Mouse (Mus musculus) midbrain, postnatal 0 days (tissue): ENCODE measurements around the gene Gm21985. TPM values are rescaled to one million over a fixed set of nuclear protein-coding genes. Genes with fewer than 3 reads are reported as not detected.
A peak's percentile ranks its signal among the peaks of the same experiment; 100 is the strongest.

Experiments
- ATAC-seq: fragments of 200-750 bp; cut with Nextera tagmentation; 2 replicates; pipeline ENCODE4 v1.8.0; 2017; ENCODE audit warnings: moderate number of reproducible peaks, mild to moderate bottlenecking, moderate TSS enrichment, moderate library complexity; ENCODE audit not compliant: low FRiP score
- DNase-seq: peaks from one replicate; pipeline ENCODE4 v3.0.0-alpha.2; 2015; ENCODE audit warnings: low spot score
- H3K27ac ChIP-seq: fragments of 300-500 bp; sonication (generic); 2 replicates; pipeline ENCODE4 v1.5.1; 2014; ENCODE audit warnings: low read depth, mild to moderate bottlenecking, low read length, mixed read lengths
- H3K27me3 ChIP-seq: fragments of 300-500 bp; sonication (generic); 2 replicates; pipeline ENCODE4 v1.6.1; 2014; ENCODE audit warnings: low read length, control low read depth, mixed read lengths; ENCODE audit not compliant: insufficient read depth
- H3K36me3 ChIP-seq: fragments of 300-500 bp; sonication (generic); 2 replicates; pipeline ENCODE4 v1.6.1; 2014; ENCODE audit warnings: low read length, control low read depth, mixed read lengths; ENCODE audit not compliant: insufficient read depth
- H3K4me1 ChIP-seq: fragments of 300-500 bp; sonication (generic); 2 replicates; pipeline ENCODE4 v1.6.1; 2014; ENCODE audit warnings: mild to moderate bottlenecking, control low read depth, antibody characterized with exemption, low read length, mixed read lengths; ENCODE audit not compliant: insufficient read depth
- H3K4me2 ChIP-seq: fragments of 300-500 bp; sonication (generic); 2 replicates; pipeline ENCODE4 v1.6.1; 2014; ENCODE audit warnings: low read depth, mild to moderate bottlenecking, low read length, mixed read lengths; ENCODE audit not compliant: poor library complexity, severe bottlenecking
- H3K4me3 ChIP-seq: fragments of 300-500 bp; sonication (generic); 2 replicates; pipeline ENCODE4 v1.5.1; 2014; ENCODE audit warnings: low read depth, mild to moderate bottlenecking, low read length, moderate library complexity
- H3K9ac ChIP-seq: fragments of 300-500 bp; sonication (generic); replicated peaks from 2 replicates; pipeline ENCODE4 v1.6.1; 2014; ENCODE audit warnings: mild to moderate bottlenecking, low read length, moderate library complexity, mixed read lengths; ENCODE audit not compliant: poor library complexity, severe bottlenecking
- H3K9me3 ChIP-seq: fragments of 300-500 bp; sonication (generic); 2 replicates; pipeline ENCODE4 v1.6.1; 2016; ENCODE audit warnings: low read length, control low read depth
- CTCF ChIP-seq: IDR thresholded peaks from 2 replicates; pipeline ENCODE4 v1.5.1; 2016; ENCODE audit warnings: antibody characterized with exemption, mild to moderate bottlenecking
- WGBS: fragments of 180-500 bp; shearing (Covaris S2); extraction: QIAGEN DNeasy Blood & Tissue Kit; methylation state at CpG from one replicate; pipeline ENCODE4 v1.1.7; 2014; 5-methylcytosine and 5-hydroxymethylcytosine counted together
- polyA plus RNA-seq: library from polyadenylated mRNA; unstranded; fragments of >200 nt; fragmentation: Nextera tagmentation; extraction: Ambion mirVana; gene quantifications from 2 replicates; pipeline ENCODE4 v1.2.1, GENCODE M21; 2015
- total RNA-seq: library from RNA; depleted of rRNA; stranded (reverse); fragments of >200 nt; gene quantifications from 2 replicates; pipeline ENCODE4 v1.2.3, GENCODE M21; 2014

Gm21985 gene
- total and polyA plus RNA-seq, 2 experiments from 2014 or later = 2.3 TPM; not detected in 1

DNA sequence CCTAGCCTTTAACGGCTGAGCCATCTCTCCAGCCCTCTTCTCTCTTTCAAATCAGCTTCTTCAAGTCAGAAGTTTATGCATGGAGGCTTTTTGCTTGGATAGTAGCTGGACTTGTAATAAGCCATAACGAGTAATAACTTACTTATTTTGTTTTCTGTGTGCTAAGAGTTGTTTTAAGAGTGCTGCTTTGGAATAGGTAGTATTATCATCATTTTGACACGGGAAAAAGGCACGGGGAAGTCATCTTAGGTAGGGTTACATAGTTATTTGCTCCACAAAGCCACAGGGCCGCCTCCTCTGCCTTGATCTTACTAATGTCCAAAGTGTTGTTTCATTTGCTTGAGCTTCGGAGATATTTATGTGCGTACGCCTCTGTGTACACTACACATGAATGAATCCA lies 114.0 kb downstream of the Gm21985 start:
- Histone ChIP-seq H3K4me1 (no peaks in the 10 kb centered on the region), H3K4me2 (peak overlapping the region; percentile 48), H3K9ac (peak overlapping the region; percentile 94), H3K27me3 (no peaks in the 10 kb centered on the region), H3K4me3 (peak overlapping the region; percentile 96), H3K9me3 (no peaks in the 10 kb centered on the region), H3K27ac (no peak overlapping the region), H3K36me3 (no peaks in the 10 kb centered on the region)
- TF ChIP-seq CTCF = no peak
- ATAC-seq (no peak), DNase-seq (no peak)
- WGBS = 47% methylated on average over 8 of the region's 8 CpGs

DNA sequence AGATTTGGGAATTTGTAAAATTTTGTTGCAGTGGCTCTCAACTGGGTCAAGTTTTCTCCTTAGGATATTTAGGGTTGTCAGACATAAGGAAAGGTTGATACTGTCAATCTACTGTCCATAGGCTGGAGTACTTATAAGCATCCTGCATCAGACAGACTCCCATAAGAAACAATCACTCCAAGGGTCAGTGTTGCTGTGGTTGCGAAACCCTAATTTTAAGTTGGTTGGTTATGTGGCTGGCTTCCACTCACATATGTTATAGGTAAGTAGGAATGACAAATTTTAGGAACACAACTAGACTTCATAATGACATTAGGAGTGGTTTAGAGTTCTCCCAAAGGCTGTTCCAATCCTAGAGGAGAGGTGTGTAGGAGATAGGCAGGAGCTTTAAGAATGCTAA lies 115.1 kb downstream of the Gm21985 start:
- DNase-seq (no peak), ATAC-seq (no peak)
- Histone ChIP-seq H3K4me3 (no peak overlapping the region), H3K36me3 (no peaks in the 10 kb centered on the region), H3K9me3 (no peaks in the 10 kb centered on the region), H3K9ac (no peak overlapping the region), H3K27me3 (no peaks in the 10 kb centered on the region), H3K4me2 (no peak overlapping the region), H3K27ac (no peak overlapping the region), H3K4me1 (no peaks in the 10 kb centered on the region)
- no peak for TF ChIP-seq CTCF
- WGBS = 100% methylated on average over 1 of the region's 1 CpGs

DNA sequence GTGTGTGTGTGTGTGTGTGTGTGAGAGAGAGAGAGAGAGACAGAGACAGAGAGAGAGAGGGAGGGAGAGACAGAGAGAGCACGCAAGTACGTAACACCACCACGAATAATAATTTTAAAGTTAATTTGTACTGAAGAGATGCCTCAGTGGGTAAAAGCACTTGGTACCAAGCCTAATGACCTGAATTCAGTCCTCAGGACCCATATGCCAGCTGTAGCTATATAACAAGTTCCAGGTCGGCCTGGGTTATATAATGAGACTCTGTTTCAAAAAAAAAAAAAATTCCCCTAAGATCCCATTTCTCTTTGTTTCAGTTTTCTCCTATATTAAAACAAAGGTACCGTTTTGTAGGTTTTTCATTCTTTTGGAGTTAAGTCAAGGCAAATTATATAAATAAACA lies 124.7 kb downstream of the Gm21985 start:
- WGBS = 85% methylated on average over 5 of the region's 5 CpGs
- Histone ChIP-seq H3K4me3 (no peak overlapping the region), H3K4me1 (no peaks in the 10 kb centered on the region), H3K4me2 (no peak overlapping the region), H3K27me3 (no peaks in the 10 kb centered on the region), H3K36me3 (no peaks in the 10 kb centered on the region), H3K9me3 (no peaks in the 10 kb centered on the region), H3K27ac (no peak overlapping the region), H3K9ac (no peak overlapping the region)
- DNase-seq = no peak
- ATAC-seq = no peak
- TF ChIP-seq CTCF = no peak

DNA sequence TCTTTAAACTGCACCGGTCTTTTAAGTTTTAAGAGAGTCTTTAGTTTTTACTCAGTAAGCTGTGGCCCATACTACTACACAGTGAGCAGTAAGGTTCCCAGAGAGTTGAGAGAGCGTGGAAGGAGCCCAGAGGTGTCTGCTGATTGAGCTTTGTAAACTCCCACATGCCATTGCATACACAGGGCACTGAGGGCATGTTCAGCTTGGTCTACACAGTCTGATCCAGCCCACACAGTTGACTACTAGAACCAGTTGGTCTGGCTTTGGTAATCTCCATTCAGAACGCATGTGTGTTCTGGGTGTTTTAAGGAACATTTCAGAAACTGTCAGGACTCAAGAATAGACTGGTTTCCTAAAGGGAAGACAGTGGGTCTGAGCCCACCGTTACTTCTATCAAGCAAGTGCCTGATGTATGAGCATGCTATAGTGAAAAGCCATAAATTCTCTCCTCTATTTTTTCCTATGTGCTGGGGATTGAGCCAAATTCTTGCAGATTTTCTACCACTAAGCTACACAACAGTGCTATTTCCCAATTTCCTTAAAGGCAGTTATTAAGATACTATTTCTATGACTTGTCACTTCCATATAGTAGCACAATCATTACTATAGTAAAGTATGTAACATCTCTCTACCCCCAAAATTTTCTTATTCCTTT lies 125.4 kb downstream of the Gm21985 start:
- DNase-seq = no peak
- H3K27ac ChIP-seq = no peak overlapping the region
- 90% methylated on average over 4 of the region's 4 CpGs for WGBS
- H3K4me3 ChIP-seq = no peak overlapping the region
- H3K4me1 ChIP-seq = no peaks in the 10 kb centered on the region
- H3K9ac ChIP-seq = no peak overlapping the region
- ATAC-seq = no peak
- no peaks in the 10 kb centered on the region for H3K27me3 ChIP-seq
- TF ChIP-seq CTCF = no peak
- H3K4me2 ChIP-seq = no peak overlapping the region
- H3K9me3 ChIP-seq = no peaks in the 10 kb centered on the region
- no peaks in the 10 kb centered on the region for H3K36me3 ChIP-seq

DNA sequence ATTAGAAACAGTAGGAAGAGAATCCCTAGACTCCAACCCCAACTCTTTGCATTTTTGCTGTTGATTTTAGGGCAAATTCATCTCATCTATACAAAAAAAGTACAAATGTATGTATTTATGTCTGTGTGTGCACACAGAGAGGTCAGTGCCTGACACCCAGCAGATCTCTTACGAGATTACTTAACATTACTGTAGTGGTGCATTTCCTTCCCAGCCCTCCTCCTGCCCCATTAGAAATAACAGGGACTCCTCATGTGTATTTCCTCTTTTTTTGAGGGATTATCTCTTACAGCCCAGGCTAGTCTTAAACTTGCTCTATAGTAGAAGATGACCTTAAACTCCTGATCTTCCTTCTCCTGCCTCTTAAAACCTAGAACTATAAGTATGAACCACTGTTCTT lies 126.6 kb downstream of the Gm21985 start:
- Histone ChIP-seq H3K4me1 (no peaks in the 10 kb centered on the region), H3K4me2 (no peak overlapping the region), H3K27ac (no peak overlapping the region), H3K27me3 (no peaks in the 10 kb centered on the region), H3K9ac (no peak overlapping the region), H3K9me3 (no peaks in the 10 kb centered on the region), H3K36me3 (no peaks in the 10 kb centered on the region), H3K4me3 (no peak overlapping the region)
- 95% methylated on average over 1 of the region's 1 CpGs for WGBS
- TF ChIP-seq CTCF = no peak
- DNase-seq = no peak
- ATAC-seq = no peak

DNA sequence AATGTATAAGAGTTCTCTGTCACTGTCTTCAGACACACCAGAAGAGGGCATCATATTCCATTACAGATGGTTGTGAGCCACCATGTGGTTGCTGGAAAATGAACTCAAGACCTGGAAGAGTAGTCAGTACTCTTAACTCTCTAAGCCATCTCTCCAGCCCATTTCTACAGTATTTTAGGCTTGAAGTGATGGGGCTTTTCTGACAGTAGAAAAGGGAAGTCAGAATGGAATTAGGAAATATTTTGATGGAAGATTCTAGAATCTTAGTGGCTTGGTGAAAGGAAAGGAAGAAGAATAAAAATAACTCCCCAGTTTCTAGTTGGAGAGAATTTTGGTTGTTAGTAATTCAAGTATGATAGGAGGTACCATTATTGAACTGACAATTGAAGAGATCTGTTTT lies 127.8 kb downstream of the Gm21985 start:
- H3K4me3 ChIP-seq = no peak overlapping the region
- no peaks in the 10 kb centered on the region for H3K36me3 ChIP-seq
- DNase-seq (no peak), ATAC-seq (no peak)
- no peaks in the 10 kb centered on the region for H3K4me1 ChIP-seq
- TF ChIP-seq CTCF = no peak
- H3K27ac ChIP-seq = no peak overlapping the region
- no peaks in the 10 kb centered on the region for H3K27me3 ChIP-seq
- no peak overlapping the region for H3K9ac ChIP-seq
- no peaks in the 10 kb centered on the region for H3K9me3 ChIP-seq
- no peak overlapping the region for H3K4me2 ChIP-seq
